Mouse (Mus musculus) v-Abl transformed pro-B cells (cell line): ENCODE data around the gene Cdkn2d.
"Not testable (repeated sequence)": the region's sequence is repeated elsewhere in the genome, so short reads cannot be mapped to it uniquely, and the experiment has no call there.

Source experiments
- in situ Hi-C, 2 experiments: fragments of 400-800 bp; cut with MboI; formaldehyde crosslinking; loops; one replicate each; pipeline ENCODE4 v1.15.1; 2025; ENCODE audit not compliant: unreplicated experiment in 2 of 2

The Cdkn2d gene

DNA sequence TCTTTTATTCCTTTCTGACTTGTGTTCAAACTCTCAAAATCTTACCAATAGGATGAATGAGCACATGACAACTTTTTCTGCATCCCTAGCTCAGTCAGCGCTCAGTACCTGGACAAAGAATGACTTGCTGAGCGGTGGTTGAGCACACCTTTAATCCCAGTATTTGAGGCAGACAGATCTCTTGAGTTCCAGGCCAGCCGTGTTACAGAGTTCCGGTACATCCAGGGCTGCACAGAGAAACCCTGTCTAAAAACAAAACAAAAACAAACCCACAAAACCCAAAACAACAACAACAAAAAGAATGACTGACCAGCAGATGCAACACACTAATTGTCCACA, 29.0 kb upstream of the Cdkn2d start:
- in situ Hi-C loops, result loop anchor here in 1 of 2 experiments (25.0 kb wide), 1 partner anchor 158 kb away; the partner anchor contains the start of gene Pde4a

DNA sequence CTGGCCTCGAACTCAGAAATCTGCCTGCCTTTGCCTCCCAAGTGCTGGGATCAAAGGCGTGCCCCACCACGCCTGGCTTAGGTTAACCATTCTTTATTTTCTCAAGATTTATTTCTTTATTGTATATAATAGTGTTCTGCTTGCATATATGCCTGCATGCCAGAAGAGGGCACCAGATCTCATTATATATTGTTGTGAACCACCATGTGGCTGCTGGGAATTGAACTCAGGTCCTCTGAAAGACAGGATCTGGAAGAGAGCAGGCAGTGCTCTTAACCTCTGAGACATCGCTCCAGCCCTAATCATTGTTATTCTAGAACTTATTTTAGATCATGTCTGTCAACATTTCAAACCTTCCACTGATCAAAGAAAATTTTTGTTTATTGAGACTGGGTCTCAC, 28.3 kb upstream of the Cdkn2d start:
- in situ Hi-C loops, result loop anchor here (5.0 to 25.0 kb wide), 2 partner anchors 33 to 157 kb away; partner anchors contain the start of gene Pde4a (in 1 of the 2)

DNA sequence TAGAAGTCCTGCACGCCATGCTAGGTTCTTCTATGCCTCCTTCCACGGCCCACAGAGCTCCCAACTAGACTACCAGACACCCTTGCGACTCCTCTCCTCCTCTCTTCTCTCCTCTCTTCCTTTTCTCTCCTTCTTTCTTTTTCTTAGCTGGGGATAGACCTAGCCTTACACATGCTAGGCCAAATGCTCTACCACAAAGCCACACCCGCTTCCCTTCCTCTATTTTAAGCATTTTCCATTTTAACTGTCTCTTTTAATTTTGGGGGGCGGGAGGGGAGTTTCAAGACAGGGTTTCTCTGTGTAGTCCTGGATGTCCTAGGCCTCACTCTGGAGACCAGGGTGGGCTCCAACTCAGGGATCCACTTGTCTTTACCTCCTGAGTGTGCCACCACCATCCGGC, 27.6 kb upstream of the Cdkn2d start:
- in situ Hi-C loops, result loop anchor here (5.0 to 25.0 kb wide), 2 partner anchors 34 to 156 kb away; partner anchors contain the start of gene Pde4a (in 1 of the 2)

DNA sequence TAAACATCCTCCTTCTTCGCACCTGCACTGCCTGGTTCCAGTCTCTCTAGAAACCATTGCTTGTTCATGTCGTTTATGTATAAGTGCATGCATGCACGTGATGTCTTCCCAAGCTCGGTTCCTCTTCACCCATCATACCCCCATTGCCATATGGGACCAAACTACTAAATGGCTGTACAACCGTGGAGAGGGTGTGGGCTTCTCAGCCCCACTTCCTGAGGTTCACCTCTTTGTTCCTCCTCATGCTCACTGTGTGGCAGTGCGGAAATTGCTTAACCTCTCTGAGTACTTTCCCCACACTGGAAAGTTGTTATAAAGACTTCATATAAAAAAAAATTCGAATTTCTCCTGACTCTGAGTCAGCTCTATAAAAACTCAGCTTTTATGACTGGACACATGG, 25.5 kb upstream of the Cdkn2d start:
- in situ Hi-C loops, result loop anchor here (5.0 to 25.0 kb wide), 2 partner anchors 36 to 154 kb away; partner anchors contain the start of gene Pde4a (in 1 of the 2)

DNA sequence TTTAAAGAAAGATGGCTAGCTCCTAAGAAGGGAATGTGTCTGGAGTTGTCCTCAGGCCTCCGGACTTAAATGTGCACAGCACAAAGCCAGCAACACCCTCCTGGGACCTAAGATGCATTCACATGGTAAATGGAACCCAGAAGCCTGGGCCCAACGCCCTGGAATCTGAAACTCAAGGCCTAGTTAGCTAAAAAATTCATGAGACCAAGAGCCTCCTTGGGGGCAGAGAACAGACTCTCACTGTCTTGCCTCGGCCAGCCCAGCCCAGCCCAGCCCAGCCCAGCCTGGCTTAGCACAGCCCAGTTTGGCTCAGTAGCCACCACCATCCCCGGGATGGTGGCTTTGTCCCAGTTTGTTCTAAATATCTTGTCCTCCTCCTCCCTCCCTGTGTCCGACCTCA, 24.2 kb upstream of the Cdkn2d start:
- in situ Hi-C loops, result loop anchor here (5.0 to 25.0 kb wide), 2 partner anchors 37 to 153 kb away; partner anchors contain the start of gene Pde4a (in 1 of the 2)

DNA sequence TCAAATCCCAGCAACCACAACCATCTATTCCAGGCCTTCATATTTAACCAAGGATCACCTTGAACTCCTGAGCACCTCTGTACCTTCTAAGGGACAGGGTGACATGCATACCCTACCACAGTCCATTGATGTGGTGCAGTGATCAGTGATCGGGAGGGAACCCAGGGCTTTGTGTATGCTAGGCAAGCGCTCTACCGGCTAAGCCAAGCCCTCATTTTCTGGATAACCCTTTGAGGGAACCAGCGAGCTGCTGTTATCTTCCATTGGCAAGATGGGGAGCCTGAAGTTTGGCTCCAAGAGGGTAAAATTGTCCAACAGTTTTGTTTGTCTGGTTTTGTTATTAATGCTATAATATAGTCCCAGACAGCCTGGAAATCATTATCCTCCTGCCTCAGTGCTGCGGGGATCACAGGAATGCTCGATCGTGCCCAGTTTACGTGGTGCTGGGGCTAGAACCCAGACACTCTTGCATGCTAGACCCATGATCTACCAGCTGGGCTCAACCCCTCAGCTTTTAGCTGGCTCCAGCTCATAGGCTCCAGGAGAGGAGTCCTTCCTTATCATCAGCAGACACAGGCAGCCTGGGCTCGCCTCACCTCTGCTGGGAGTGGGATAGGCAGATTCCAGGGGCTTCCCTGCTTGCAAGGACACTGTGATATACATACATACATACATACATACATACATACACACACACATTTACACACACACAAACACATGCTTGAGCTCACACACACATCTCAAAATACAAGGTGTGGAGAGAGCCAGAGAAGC, 23.3 kb upstream of the Cdkn2d start:
- in situ Hi-C loops, result loop anchor here (5.0 to 25.0 kb wide), 5 partner anchors 38 to 152 kb away; partner anchors contain the start of genes Pde4a (in 1 of the 2) and Qtrt1 (in 1 of the 2)

DNA sequence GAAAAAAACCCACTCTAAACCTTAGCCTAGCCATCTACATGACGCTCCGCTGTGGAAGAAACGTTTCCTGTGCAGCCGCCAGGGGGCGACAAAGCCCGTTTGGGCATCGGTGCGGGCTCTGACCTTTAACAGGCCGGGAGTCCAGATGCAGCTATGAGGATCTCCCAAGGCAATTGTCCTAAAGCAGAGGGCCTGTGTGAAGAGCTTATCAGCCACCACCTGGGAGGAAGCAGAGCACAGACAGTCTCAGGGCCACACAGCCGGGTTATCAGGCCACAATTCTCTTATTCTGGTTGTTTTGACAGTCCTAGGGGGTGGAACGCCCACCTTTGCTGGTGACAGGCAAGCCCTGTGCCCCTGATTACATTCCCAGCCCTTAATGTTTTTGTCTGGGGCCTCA, 22.2 kb upstream of the Cdkn2d start:
- in situ Hi-C loops, result loop anchor here (5.0 to 25.0 kb wide), 5 partner anchors 39 to 151 kb away; partner anchors contain the start of genes Pde4a (in 1 of the 2) and Qtrt1 (in 1 of the 2)

DNA sequence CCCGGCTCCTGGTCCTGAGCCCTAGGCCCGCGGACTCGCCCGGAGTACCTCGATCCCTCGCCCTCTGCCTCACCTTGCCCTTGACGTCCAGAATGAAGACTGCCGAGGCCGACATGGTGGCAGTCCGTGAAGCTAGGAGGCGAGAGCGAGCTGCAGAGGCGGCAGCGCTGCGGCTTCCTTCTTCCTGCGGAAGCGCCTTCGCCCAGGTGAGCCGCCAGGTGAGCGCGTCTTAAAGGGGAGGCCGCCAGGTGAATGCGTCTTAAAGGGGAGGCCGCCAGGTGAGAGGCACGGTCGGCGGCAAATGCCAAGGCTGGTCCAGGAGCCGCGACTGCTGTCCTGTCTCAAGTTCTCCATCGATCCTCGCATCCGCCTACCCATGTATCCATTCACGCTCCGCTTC, 20.9 kb upstream of the Cdkn2d start, which contains the start of gene Ap1m2:
Gene Ap1m2 (minus strand): TSS at position 204 of the 400 bp plus-strand sequence.
- in situ Hi-C loops, result loop anchor here (5.0 to 25.0 kb wide), 5 partner anchors 40 to 150 kb away; partner anchors contain the start of genes Pde4a (in 1 of the 2) and Qtrt1 (in 1 of the 2)

DNA sequence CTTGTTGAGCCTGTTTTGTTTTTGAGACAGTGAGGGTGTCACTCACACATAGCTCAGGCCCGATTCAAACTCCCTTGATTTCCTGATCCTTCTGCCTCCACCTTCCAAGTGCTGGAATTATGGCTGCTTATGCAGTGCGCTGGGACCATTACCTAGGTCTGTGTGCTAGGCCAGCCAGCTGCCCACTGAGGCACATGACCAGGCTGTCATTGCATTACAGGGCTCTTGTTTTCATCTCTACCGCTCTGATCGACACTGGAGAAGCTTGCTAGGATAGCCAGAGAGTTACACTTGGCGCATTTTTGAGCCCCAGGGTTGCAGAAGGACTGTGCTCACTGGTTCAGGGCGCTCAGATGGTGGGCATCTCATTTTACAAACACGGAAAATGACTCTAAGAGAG, 20.5 kb upstream of the Cdkn2d start:
- in situ Hi-C loops, result loop anchor here (5.0 to 25.0 kb wide), 5 partner anchors 41 to 149 kb away; partner anchors contain the start of genes Pde4a (in 1 of the 2) and Qtrt1 (in 1 of the 2)

DNA sequence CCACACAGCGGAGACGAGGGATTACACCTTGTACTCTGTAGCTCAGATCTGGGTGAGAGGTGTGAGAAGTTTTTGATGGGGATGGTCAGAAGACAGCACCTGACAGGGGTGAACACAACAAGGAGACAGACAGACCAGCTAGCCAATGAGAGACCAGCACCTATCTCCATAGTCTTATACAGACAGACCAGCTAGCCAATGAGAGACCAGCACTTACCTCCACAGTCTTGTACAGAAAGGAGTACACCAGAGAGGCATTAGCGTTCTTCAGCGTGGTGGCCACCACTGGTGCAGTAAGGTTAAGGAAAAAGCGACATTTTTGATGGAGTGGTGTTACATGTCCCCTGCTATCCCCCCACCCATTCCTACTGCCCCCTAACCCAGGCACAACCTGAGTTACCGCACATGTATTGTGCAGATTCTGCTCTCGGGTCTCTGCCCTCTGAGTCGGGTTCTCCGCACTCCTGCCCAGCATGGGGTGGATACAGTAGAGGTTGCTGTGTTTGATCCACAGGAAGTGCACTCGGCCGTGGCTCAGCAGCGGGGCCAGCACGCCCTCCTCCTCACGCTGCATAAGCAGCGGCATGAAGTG, 18.0 kb upstream of the Cdkn2d start:
- in situ Hi-C loops, result loop anchor here in 1 of 2 experiments (25.0 kb wide), 1 partner anchor 147 kb away; the partner anchor contains the start of gene Pde4a

DNA sequence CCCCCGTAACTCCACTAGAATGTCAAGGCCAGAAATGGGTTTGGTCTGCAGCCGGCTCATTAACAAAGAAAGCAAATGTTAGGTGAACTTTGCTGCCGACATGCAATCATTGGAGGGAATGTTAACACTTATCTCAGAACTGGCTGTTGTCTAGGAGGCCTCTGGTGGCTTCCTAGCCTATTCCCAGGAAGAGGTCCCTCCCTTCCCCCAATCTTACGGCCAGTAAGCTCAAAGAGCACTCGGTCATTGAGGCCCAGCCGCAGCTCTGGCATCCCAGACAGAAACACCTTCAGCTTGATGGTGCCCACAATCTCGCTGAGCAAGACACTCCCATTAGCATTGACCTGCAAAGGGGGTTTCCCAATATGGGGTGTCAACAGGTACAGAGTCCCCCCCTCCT, 13.9 kb upstream of the Cdkn2d start:
- in situ Hi-C loops, result loop anchor here in 1 of 2 experiments (25.0 kb wide), 1 partner anchor 143 kb away; the partner anchor contains the start of gene Pde4a

DNA sequence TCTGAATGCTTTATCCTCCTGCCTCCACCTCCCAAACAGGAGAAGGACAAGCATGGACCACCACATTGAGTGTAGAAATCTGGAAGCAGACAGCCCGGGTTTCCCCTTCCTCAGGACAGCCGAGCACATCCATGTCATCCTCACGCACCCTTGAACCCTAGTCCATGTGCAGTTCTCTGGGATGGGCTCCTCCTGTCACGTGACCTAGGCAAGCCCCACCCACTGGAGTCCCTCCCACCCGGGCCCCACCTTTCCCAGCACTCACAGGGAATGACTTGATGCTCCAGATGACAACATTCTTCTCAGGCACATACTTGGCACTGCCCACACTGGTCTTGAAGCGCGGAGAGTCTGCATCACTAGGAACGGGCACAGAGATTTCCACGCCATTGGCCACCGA, 7.8 kb upstream of the Cdkn2d start:
- in situ Hi-C loops, result no loop called here

DNA sequence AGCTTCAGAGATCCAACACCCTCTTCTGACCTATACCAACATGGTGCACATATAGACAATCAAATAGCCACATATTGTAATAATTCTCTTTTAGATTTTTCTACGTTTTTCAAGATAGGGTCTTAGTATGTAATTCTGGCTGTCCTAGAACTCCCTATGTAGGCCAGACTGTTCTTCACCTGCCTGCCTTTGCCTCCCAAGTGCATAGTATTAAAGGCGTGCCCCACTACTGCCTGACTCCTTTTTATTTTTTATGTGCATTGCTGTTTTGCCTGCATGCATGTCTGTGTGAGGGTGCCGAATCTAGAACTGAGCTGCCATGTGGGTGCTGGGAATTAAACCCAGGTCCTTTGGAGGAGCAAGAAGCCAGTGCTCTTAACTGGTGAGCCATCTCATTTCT, 1.1 kb upstream of the Cdkn2d start:
- in situ Hi-C loops, result no loop called here

DNA sequence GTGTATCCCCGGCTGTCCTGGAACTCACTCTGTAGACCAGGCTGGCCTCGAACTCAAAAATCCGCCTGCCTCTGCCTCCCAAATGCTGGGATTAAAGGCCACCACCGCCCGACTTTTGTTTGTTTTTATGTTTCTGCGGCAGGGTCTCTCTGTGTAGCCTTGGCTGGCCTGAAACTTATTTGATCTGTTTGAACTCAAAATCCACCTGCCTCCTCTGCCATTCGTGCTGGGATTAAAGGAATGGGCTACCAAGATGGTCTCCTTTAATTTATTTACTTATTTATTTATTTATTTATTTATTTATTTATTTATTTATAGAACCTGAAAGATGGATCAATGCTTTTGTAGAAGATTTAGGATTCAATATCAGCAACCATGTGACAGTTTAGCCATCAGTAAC, 661 bp upstream of the Cdkn2d start:
- in situ Hi-C loops, result not testable (repeated sequence)

DNA sequence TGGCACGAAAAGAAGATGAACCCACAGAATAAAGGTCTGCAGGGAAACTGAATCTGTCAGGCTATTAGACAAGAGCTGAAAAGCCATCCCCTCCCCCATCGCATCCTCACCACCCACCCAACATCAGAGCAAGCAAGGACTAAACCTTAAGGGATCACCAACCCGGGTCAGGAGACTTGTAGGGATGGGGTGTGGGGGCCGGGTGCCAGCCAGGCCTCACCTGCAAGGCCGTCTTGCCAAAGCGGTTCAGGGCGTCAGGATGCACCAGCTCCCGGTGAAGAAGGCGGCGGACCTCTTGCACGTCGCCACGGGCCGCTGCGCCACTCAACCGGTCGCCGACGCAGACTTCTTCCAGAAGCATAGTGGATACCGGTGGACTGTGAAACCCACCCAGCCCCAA, 618 bp downstream of the Cdkn2d start:
- in situ Hi-C loops, result no loop called here

DNA sequence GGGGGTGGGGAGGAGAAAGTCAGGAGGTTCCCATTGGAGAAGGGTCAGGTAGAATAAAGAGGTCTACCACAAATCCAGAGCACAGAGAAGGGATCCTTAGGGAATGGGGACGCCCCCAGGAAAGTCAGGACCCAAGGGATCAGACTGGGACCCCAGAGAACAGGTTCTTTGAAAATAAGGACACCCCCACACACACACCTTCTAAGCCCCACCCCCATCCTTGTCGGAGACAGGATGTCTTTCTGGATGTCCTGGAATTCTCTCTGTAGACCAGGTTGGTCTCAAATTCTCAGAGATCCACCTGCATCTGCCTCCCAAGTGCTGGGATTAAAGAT, 1.9 kb downstream of the Cdkn2d start:
- in situ Hi-C loops, result no loop called here

DNA sequence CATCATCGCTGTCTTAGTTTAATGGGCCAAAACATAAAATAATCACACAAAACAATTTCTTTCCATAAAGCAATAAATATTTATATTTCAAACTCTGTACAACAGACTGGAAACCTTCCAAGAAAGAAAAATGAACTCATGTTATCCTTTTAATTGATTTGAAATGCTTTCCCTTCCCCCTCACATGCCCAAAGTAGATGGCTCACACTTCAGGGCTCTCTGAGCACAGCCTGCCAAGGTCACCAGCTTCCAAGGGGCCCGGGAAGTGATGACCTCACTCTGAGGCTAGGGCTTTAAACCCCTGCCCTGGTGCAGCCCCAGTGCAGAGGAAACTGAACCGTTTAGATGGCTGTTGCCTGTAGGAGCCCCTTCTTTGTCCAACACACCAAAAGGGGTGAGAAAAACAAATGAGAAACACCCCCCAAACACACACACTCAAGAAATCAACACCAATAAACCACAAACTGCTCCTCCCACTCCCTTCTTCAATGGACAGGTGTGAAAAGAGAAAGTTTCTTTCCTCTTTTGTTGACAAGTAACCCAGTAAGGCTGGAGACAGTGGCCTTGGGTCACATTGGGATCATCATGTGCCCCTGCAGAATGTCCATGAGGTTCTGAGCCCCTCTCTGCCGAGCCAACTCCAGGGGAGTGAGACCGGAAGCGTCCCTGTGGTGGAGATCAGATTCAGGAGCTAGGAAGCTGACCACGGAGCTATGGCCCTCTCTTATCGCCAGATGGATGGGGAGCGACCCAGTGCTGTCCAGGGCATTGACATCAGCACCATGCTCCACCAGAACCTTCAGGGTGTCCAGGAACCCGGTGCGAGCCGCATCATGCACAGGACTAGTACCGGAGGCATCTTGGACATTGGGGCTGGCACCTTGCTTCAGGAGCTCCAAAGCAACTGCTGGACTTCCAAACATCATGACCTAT, 2.5 kb downstream of the Cdkn2d start:
- in situ Hi-C loops, result no loop called here

DNA sequence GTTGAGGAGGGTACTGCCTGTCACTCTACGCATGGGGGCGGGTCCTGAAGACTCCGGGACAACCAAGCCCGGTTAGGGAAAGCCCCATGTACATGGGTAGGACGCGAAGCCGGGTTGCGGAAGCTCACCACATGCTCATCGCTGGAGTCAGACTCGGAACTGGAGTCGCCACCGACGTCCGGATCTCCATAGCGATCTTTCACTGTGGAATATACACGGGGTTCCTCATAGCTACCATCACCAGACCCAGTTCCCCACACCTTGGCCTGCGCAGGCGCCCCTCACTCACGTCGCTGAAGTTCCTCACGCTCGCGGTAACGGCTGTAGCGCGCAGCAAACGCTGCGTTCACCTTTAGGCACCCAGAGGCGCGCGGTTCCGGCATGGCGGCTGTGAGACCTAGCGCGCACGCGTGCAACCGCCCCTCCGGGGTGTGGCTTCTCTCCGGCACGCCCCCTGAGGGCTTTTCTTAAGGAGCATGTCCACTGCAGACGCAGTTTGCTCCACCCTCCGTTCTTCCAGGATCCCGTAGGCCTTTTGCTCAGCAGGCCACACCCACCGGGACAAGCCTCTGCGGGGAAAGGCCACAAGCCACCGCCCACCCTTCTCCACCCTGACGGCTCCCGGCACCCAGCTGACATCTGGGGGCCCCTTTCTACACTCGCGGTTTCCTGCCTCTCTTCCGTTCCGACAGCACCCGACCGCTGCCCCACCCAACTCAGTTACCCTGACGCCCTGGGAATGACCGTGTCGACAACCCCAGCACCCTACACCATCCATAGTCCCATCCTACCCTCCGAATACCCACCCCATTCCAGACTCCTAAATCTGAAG, 3.4 kb downstream of the Cdkn2d start, which contains the start of gene Kri1:
Gene Kri1 (minus strand): TSS at position 399 of the 832 bp plus-strand sequence.
- in situ Hi-C loops, result no loop called here

DNA sequence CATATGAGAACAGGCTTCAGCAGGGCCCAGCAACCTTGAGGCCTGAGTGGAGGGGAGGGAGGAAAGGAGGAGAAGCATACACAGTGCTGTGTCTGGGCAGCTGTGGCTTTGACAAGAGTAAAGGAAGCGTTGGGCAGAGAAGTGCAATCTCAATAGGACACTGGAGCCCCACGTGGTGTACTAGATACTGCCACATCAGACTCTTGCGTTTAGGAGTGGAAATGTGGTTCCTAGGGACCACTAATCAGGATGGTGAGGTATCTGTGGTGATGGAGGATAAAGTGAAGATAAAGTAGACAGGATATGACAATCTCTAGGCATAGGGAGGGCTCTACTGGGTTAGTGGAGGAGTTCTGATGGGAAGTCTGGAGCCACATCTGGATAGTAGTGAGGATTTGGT, 4.5 kb downstream of the Cdkn2d start:
- in situ Hi-C loops, result no loop called here
